Mouse (Mus musculus): ENCODE results near the gene Vps35l. TPM values are rescaled to one million over a fixed set of nuclear protein-coding genes. Genes with fewer than 3 reads are reported as not detected.
A peak's percentile ranks its signal among the peaks of the same experiment; 100 is the strongest.

Vps35l gene
- total and polyA plus RNA-seq, 2 experiments from 2014 or later, result 85.6 to 92.1 TPM

GRCm38 (mm10) chr7:118704001-118704850 is 35.8 kb upstream of the Vps35l start:
- peaks cover 17% of the 10 kb centered on the region for H3K4me1 ChIP-seq (ENCODE audit: insufficient read depth, low read length)
- H3K9me3 ChIP-seq (ENCODE audit: low read length), result no peaks in the 10 kb centered on the region
- 73% methylated on average over 9 of the region's 9 CpGs for WGBS
- H3K4me3 ChIP-seq (ENCODE audit: low read length), result peak overlapping the region; percentile 90
- TF ChIP-seq CTCF (IDR thresholded peaks at IDR 0.05; ENCODE audit: low read depth), result no peak
- no peaks in the 10 kb centered on the region for H3K27me3 ChIP-seq (ENCODE audit: insufficient read depth, low read length)
- DNase-seq (ENCODE audit: low spot score), result no peak
- H3K9ac ChIP-seq (replicated peaks; ENCODE audit: low read length), result peak overlapping the region; percentile 82; the same call in 1 of the 2 replicates
- H3K4me2 ChIP-seq (ENCODE audit: low read depth, low read length), result peak overlapping the region; percentile 66
- no peak for ATAC-seq
- peak overlapping the region; percentile 98 for H3K27ac ChIP-seq
- H3K36me3 ChIP-seq (ENCODE audit: insufficient read depth, low read length), result no peaks in the 10 kb centered on the region

GRCm38 (mm10) chr7:118705101-118705961 is 34.7 kb upstream of the Vps35l start, which contains the start of gene Gde1:
Gde1 (minus strand) TSS chr7:118705778.
- 0 out of 2 replicates have a peak, but pooled peaks have one; percentile 7 for TF ChIP-seq CTCF (IDR thresholded peaks at IDR 0.05; ENCODE audit: low read depth)
- Histone ChIP-seq H3K4me1 (ENCODE audit: insufficient read depth, low read length) (peaks cover 17% of the 10 kb centered on the region), H3K4me2 (ENCODE audit: low read depth, low read length) (peak within 1 kb of the TSS; percentile 66), H3K36me3 (ENCODE audit: insufficient read depth, low read length) (no peaks in the 10 kb centered on the region), H3K9me3 (ENCODE audit: low read length) (no peaks in the 10 kb centered on the region), H3K9ac (replicated peaks; ENCODE audit: low read length) (peak within 1 kb of the TSS; percentile 82), H3K27me3 (ENCODE audit: insufficient read depth, low read length) (no peaks in the 10 kb centered on the region), H3K4me3 (ENCODE audit: low read length) (peak within 1 kb of the TSS; percentile 90), H3K27ac (peak within 1 kb of the TSS; percentile 98)
- under 1% methylated on average over 65 of the region's 66 CpGs for WGBS
- DNase-seq (ENCODE audit: low spot score), result peak; percentile 94
- peak; percentile 96 for ATAC-seq

- DNase-seq (ENCODE audit: low spot score) (no peak), ATAC-seq (peak; percentile 2; the same call in 1 of the 2 replicates)
- WGBS, result 21% methylated on average over 6 of the region's 6 CpGs
- Histone ChIP-seq H3K36me3 (ENCODE audit: insufficient read depth, low read length) (no peaks in the 10 kb centered on the region), H3K27ac (peak overlapping the region; percentile 98; the same call in 1 of the 2 replicates), H3K27me3 (ENCODE audit: insufficient read depth, low read length) (no peaks in the 10 kb centered on the region), H3K9me3 (ENCODE audit: low read length) (no peaks in the 10 kb centered on the region), H3K9ac (replicated peaks; ENCODE audit: low read length) (0 out of 2 replicates have a peak overlapping the region, but pooled peaks have one; percentile 82), H3K4me2 (ENCODE audit: low read depth, low read length) (peak overlapping the region; percentile 66), H3K4me1 (ENCODE audit: insufficient read depth, low read length) (peaks cover 17% of the 10 kb centered on the region), H3K4me3 (ENCODE audit: low read length) (peak overlapping the region; percentile 90)
- no peak for TF ChIP-seq CTCF (IDR thresholded peaks at IDR 0.05; ENCODE audit: low read depth)
Observed at GRCm38 (mm10) chr7:118706051-118706450, 34.0 kb upstream of the Vps35l start.

GRCm38 (mm10) chr7:118706488-118706887 is 33.5 kb upstream of the Vps35l start:
- Histone ChIP-seq H3K36me3 (ENCODE audit: insufficient read depth, low read length) (no peaks in the 10 kb centered on the region), H3K4me2 (ENCODE audit: low read depth, low read length) (no peak overlapping the region), H3K9me3 (ENCODE audit: low read length) (no peaks in the 10 kb centered on the region), H3K27ac (peak overlapping the region; percentile 98; the same call in 1 of the 2 replicates), H3K4me3 (ENCODE audit: low read length) (no peak overlapping the region), H3K9ac (replicated peaks; ENCODE audit: low read length) (no peak overlapping the region), H3K27me3 (ENCODE audit: insufficient read depth, low read length) (no peaks in the 10 kb centered on the region), H3K4me1 (ENCODE audit: insufficient read depth, low read length) (peaks cover 17% of the 10 kb centered on the region)
- no peak for TF ChIP-seq CTCF (IDR thresholded peaks at IDR 0.05; ENCODE audit: low read depth)
- no peak for ATAC-seq
- DNase-seq (ENCODE audit: low spot score), result no peak
- WGBS, result 89% methylated on average over 5 of the region's 5 CpGs

GRCm38 (mm10) chr7:118707216-118707615 is 32.8 kb upstream of the Vps35l start:
- no peak overlapping the region for H3K27ac ChIP-seq
- H3K36me3 ChIP-seq (ENCODE audit: insufficient read depth, low read length), result no peaks in the 10 kb centered on the region
- no peaks in the 10 kb centered on the region for H3K27me3 ChIP-seq (ENCODE audit: insufficient read depth, low read length)
- no peak overlapping the region for H3K4me2 ChIP-seq (ENCODE audit: low read depth, low read length)
- ATAC-seq (no peak), DNase-seq (ENCODE audit: low spot score) (no peak)
- 86% methylated on average over 2 of the region's 2 CpGs for WGBS
- no peak overlapping the region for H3K4me3 ChIP-seq (ENCODE audit: low read length)
- H3K4me1 ChIP-seq (ENCODE audit: insufficient read depth, low read length), result peaks cover 17% of the 10 kb centered on the region
- TF ChIP-seq CTCF (IDR thresholded peaks at IDR 0.05; ENCODE audit: low read depth), result no peak
- no peaks in the 10 kb centered on the region for H3K9me3 ChIP-seq (ENCODE audit: low read length)
- H3K9ac ChIP-seq (replicated peaks; ENCODE audit: low read length), result no peak overlapping the region

GRCm38 (mm10) chr7:118708002-118708401 is 32.0 kb upstream of the Vps35l start:
- 67% methylated on average over 4 of the region's 4 CpGs for WGBS
- ATAC-seq (no peak), DNase-seq (ENCODE audit: low spot score) (no peak)
- peaks cover 17% of the 10 kb centered on the region for H3K4me1 ChIP-seq (ENCODE audit: insufficient read depth, low read length)
- H3K4me2 ChIP-seq (ENCODE audit: low read depth, low read length), result no peak overlapping the region
- H3K27me3 ChIP-seq (ENCODE audit: insufficient read depth, low read length), result no peaks in the 10 kb centered on the region
- no peaks in the 10 kb centered on the region for H3K9me3 ChIP-seq (ENCODE audit: low read length)
- no peak overlapping the region for H3K4me3 ChIP-seq (ENCODE audit: low read length)
- no peak overlapping the region for H3K27ac ChIP-seq
- no peak for TF ChIP-seq CTCF (IDR thresholded peaks at IDR 0.05; ENCODE audit: low read depth)
- H3K9ac ChIP-seq (replicated peaks; ENCODE audit: low read length), result no peak overlapping the region
- H3K36me3 ChIP-seq (ENCODE audit: insufficient read depth, low read length), result no peaks in the 10 kb centered on the region

Measured in hindbrain, postnatal 0 days (tissue).